Mouse (Mus musculus): ENCODE measurements around the gene Pdzk1.

Pdzk1 gene

DNA sequence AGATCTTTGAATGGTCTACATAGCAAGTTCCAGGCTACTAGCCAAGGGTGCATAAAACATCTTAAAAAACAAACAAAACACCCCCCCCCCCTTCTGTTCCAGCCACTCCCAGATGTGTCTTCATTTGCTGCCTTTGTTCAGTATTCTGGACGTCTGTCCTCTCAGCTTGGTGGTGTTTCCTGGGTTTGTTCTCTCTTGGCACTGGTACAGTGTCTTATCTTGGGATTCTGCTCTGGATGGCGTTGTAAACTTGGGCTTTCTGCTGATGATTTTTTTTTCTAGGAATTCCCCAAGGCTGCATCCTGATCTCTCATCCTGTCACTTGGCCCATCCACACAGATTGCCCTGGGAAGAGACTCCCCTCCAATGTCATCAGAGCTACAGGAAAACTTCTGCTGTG, 7.3 kb downstream of the Pdzk1 start:
- no peak for DNase-seq (ENCODE audit: low spot score)

DNA sequence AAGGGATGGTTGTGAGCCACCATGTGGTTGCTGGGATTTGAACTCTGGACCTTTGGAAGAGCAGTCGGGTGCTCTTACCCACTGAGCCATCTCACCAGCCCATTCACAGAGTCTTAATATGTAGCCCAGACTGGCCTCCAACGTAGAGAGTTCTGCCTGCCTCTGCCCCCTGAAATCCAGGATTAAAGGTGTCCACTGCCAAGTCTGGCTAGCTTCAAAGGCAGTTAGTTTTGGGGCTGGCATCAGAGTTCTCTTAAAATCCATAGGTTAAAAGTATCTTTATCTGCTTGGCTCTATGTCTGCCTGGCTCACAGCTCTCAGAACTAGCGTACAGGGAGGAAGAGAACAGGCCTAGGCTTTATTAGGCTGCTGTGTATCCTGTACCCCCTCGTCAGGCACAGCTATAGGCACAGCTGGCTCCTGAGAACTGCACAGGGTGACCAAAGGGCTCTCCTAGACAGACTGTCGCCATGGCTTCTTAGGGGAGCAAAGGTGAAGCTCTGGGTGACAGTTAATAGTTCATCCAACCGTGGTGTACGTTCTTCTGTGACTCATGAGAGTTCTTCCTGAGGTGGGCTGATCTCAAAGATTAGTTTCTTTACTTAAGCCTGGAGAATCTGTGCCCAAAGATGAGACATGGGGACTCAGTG, 10.0 kb downstream of the Pdzk1 start:
- no peak for DNase-seq (ENCODE audit: low spot score)

DNA sequence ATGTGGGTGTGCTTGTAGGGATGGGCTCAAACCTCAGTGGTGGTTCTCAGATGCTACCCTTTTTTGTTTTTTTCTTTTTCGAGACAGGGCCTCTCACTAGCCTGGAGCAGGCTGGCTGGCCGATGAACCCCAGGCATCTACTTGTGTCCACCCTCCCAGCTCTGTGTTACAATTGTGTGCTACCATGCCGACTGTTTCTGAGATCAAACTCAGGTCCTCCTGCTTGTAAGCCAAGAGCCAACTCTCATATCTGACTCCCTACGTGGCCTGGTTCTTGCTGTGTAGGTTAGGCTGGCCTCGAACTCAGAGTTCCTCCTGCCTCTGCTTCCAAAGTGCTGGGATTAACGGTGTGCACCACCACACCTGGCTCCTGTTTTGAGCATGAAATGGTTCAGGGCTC, 16.1 kb downstream of the Pdzk1 start:
- no peak for DNase-seq (ENCODE audit: low spot score)

DNA sequence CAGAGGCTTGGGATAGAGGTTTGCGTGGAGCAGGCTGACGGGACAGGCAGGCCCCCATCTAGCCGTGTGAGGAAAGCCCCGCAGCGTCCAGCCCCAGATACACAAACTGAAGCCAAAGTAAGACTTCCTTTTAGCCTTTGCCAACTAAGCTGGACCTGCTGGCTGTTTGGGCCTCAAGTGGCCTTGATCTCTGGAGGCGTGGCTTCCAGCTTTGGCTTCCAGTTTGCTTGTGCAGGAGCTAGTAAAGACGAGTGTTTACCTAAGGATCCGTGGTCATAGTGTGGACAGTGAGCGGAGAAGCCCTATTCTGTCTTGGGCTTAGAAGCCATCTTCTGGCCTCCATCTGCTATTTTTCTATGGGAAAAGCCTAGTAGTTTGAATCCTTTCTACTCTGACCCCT, 16.7 kb downstream of the Pdzk1 start:
- DNase-seq (ENCODE audit: low spot score) = no peak

DNA sequence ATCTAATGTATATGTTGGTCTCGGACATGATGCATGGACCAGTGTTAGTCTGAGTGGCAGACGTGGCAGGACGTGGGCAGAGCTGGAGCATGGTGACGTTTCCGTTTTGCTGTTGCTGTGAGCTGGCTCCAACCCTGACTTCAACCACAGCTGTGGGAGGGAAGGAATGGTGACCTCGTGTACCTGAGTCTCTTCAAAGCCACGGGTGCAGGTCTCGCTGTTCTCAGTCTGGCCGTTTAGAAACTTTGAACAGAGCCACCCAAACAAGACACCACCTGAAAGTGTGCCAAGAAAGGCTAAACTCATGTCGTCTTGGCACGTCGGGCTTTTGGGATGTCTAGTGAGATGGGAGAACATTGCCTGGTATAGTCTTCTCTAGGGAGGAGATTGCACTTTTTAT, 17.9 kb downstream of the Pdzk1 start:
- DNase-seq (ENCODE audit: low spot score) = no peak

DNA sequence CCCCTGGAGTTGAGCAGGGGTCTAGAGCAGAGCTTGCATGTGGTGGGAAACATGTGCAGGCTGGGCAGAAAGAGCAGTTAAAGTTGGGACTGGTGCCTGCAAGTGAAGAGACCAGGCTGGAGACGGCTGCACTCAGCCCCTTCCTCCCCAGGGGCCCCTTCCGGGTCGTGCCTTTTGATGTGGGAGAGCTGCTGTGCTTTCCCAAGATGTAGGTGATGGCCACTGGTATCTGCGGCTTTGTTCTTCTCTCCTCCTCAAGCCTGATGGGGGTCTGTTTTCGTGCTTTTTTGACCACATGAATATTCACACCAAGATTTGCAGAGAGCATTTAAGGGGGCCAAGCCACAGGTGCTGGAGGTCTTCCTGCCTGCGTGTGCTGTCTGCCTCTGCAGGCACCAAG, 18.6 kb downstream of the Pdzk1 start:
- DNase-seq (ENCODE audit: low spot score) = no peak

DNA sequence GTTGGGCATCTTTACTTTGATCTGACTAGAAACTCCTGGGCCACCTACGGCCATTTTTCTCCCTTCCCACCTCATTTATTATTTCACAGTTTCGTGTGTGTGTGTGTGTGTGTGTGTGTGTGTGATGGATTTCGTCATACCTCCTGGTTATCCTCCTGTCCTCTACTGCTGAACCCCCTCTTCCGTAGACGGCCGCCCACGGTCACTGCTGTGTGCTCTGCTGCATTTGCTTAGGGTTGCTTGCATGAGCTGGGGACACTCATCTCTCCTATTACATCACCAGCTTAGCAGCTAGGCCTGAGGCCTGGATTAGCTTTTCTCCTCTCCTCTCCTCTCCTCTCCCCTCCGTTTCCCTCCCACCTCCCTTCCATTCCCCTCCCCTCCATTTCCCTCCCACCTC, 19.4 kb downstream of the Pdzk1 start:
- no peak for DNase-seq (ENCODE audit: low spot score)

DNA sequence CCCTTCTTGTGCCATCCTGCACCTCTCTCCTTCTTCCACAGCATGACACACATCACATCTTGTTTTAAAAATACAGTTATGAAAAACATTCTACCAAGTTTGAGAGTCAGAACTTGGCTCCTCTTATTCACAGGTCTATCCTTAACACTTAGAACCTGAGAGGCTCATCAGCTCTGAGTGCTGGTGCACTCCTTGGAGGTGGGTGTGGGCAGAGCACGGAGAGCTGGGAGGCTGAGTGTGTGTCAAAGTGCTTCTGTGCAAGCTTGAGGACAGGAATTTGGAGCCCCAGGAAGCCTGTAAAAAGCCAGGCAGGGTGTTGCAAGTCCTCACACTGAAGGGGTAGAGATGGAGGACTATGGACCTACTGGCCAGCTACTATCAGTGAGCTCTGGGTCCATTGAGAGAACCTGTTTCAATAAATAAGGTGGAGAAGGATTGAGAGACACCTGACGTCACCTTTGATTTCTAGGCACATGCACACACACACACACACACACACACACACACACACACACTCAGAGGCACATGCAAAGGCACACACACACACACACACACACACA, 20.2 kb downstream of the Pdzk1 start:
- no peak for DNase-seq (ENCODE audit: low spot score)

DNA sequence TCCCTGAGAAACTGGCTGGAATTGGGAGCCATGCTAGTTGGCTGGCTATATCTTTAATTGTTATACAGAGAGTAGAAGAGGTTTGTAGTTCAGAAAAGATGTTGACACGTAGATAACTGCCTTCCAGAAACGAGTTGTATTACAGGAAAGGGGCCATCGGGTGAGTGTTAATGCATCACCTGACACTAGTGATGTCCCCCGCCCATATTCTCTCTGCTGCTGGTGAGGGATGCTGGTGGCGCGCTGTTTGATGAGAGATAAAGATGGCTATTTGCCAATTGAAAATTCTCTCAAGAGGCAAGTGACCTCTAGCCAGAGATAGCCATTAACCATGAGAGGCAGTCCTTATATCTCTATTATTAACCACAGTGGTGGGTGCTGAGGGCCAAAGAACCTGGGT, 23.5 kb downstream of the Pdzk1 start:
- no peak for DNase-seq (ENCODE audit: low spot score)

DNA sequence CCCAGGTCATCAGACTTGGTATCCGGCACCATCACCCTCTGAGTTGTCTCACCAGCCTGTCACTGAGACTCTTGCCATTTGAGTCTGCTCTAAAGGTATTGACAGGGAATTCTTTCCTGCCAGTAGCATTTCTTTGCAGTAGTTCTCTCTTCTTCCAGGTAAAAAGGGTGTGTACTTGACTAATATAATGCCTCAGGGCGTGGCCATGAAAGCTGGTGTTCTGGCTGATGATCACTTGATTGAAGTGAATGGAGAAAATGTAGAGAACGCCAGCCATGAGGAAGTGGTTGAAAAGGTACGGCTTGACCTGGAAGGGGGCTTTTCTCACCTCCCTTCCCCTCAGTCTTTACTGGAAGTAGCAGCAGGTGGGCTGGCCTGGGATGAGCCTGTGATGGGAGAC, 25.3 kb downstream of the Pdzk1 start:
- DNase-seq (ENCODE audit: low spot score) = no peak

DNA sequence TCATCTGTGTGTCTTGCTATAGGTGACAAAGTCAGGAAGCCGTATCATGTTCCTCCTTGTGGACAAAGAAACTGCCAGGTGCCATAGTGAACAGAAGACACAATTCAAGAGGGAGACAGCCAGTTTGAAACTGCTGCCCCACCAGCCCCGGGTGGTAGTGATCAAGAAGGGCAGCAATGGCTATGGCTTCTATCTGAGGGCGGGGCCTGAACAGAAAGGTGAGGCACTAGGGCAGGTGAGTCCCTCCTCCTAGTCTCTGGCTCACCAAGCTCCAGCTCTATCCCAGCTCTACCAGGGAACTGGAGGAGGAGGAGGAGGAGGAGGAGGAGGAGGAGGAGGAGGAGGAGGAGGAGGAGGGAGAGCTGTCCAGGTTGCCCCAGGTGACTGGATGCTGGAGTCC, 26.7 kb downstream of the Pdzk1 start:
- no peak for DNase-seq (ENCODE audit: low spot score)

DNA sequence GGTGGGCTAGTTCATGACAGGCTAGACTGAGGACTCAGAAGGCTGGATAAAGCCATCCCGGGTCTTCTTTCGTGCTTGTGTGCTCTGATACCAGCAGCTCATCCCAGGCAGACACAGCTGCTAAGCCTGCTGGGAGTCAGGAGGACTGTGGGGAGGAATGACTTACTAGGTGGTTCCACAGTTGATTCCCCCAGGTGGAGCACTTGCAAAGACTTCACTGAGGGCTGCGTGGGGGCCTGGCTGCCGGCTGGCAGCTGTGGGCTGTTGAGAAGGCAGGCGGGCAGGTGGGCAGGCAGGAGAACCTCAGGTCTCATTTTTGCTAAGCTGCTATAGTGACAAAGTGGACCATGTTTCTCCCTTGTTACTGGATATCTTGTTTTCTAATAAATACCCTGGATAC, 31.4 kb downstream of the Pdzk1 start:
- no peak for DNase-seq (ENCODE audit: low spot score)

DNA sequence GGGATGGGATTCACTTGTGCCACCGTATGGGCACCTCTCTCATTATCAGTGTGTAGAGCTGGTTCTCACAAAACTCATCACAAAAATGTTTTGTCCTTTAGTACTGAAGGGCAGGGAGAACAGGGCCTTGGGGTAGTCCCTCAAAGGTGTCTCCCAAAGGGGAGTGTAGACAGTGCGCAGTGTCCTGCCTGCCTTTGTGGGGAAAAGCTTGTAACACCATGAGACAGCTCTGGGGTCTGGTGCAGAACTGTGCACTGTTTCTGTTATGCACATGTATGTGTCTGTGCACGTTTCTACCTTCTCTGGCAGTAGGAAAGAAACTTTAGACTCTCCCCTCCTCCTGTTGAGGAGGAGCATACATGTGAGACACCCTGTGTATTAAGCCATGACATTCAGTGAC, 38.8 kb downstream of the Pdzk1 start:
- no peak for DNase-seq (ENCODE audit: low spot score)

DNA sequence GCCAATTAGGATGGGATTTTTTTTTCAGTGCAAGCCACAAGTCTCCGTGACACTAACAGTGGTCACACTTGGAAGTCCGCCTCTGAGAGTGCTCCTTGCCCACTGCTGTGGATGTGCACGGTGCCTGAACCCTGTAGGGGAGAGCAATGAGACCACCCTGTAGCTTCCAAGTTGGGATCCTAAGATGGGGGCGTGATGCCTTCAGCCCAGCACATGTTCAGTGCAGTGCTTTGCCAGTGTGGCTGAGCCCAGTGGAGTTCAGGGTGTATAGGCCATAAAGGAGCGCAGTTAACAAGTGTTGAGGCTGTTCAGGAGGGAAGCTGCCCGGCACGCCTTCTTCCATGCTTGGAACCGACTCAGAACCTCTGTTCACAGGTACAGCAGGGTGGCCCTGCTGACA, 39.5 kb downstream of the Pdzk1 start:
- no peak for DNase-seq (ENCODE audit: low spot score)

DNA sequence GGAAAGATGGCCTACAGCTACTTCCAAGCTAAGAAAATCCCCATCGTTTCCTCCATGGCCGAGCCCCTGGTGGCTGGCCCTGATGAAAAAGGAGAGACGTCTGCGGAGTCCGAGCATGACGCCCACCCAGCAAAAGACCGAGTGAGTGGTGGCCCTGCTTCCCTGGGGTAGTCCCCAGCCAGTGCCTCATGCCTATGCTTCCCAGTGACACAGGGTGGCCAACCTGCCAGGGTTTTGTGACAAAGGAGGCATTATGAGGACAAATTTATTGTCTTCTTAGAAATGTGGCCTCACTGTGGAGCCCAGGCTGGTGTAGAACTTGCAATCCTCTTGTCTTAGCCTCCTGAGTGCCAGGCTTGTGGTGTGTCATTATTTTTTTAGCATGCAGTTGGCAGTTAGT, 40.0 kb downstream of the Pdzk1 start:
- no peak for DNase-seq (ENCODE audit: low spot score)

DNA sequence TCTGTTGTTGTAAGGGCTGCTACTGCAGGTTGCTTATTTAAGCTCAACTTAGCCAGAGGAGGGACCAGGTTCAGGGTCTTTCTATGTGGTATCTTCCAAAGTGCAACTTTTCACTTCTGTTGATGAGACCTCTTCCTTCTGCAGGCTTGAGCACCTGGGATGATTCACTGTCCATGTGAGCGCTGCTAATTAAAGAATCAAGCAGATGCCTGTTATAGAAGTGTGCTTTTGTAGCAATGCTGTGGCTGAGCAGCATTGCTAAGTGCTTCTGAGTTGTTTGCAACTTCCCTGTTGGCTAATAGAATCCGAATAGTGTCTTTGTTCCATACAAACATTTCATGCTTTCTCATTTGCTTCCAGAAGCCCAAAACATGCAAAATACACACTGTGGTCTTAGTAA, 41.2 kb downstream of the Pdzk1 start:
- no peak for DNase-seq (ENCODE audit: low spot score)

DNA sequence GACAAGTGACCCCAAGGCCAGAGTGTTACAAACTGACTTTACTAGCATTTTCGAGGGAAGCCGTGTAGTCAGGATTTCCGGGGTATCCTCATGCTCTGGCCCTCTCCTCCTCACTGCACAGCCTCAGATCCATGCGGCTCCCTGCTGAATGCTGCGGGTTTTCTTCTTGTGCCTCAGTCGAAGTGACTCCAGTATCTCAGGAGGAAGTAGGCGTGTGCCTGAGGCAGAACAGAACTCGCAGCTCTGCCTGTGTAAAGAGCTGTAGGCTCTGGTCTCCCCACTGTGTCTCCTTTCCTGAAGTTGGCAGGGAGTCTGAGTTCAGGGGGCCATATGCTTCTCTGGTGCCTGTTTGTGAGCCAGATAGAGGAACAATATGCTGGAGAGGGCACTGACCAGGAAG, 42.0 kb downstream of the Pdzk1 start:
- DNase-seq (ENCODE audit: low spot score) = no peak

DNA sequence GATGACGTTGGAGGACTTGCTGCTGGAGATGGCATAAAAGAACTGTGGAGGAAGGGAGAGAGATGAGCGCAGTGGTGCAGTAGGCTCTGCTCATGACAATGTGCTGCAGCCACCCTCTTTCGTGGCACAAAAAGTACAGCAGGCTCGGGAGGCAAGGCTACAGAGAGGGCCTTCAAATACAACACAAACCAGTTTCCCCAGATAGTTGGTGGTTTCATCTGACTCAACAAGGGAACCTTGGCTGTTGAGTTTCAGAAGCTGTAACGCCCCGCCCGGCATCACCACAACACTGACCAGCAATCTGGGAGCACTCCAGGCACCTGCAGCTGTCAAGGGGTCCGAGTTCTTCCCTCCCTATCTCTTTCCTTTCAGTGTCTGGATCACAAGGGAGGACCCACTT, 43.4 kb downstream of the Pdzk1 start:
- DNase-seq (ENCODE audit: low spot score) = no peak

DNA sequence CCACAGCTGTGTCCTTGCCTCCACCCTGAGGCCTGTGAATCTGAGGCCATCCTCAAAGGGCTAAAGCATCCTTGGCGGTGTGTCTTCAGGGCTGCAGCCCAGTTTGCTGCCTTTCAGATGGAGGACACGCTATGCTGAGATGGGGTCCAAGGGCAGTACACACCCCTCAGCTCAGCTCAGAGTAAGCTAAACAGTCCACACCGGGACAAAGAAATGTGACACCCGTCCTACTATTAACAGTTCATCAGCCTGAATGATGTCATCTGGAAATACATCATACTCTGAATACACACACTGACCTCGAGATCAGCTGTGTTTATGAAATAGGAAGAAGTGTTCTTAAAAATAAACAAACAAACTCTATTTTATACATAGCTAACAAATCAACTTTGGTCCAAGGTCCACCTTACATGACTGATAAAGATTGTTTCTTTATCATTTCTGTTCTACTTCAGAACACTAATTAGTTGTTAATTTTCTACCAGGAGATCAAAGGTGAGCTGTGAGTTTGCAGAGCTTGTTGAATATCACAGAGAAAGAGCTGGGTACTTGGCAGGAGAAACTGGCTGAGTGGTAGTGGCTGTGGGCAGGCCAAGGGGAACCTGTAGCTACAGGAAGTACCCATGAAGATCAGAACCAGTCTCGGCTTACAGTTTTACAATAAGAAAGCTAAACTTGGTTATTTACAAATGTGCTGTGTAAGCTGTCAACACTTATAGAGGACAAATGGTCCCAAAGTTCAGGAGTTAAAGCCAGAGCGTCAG, 45.9 kb downstream of the Pdzk1 start:
- no peak for DNase-seq (ENCODE audit: low spot score)

DNA sequence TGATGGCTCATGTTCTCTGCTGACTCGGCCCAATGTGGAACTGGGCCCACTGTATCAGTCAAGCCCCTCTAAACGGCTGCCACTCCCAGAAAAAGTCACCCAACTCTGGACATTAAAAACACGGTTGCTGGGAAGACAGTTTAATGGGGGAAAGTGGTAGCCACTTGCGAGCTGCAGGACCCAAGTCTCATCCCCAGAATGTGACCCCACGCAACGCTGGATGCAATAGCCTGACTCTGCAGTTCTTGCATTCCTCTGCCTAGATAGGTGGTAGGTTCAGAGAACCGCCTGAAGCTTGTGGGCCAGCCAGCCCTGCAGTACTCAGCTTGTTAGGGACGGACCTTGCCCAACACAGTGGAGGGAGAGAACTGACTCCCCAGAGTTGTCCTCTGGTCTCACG, 50.5 kb downstream of the Pdzk1 start:
- no peak for DNase-seq (ENCODE audit: low spot score)

DNA sequence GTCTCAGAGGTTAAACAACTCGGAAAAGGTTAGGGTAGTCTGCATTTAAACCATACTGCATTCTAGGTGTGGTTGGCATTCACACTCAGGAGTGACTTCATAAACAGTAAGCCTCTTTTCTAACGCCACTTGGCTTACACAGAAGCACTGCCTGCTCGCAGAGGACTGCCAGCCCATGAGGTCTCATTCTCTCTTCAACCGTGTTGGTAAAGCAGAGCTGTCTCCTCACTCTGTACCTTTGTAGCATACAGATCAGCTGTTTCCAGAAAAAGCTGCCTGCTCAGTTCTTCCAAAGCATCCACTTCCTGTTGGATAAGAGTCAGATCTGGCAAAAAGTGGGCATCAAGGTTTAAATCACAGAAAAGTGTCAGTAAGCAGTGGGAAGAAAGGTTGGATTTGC, 51.3 kb downstream of the Pdzk1 start:
- DNase-seq (ENCODE audit: low spot score) = no peak

DNA sequence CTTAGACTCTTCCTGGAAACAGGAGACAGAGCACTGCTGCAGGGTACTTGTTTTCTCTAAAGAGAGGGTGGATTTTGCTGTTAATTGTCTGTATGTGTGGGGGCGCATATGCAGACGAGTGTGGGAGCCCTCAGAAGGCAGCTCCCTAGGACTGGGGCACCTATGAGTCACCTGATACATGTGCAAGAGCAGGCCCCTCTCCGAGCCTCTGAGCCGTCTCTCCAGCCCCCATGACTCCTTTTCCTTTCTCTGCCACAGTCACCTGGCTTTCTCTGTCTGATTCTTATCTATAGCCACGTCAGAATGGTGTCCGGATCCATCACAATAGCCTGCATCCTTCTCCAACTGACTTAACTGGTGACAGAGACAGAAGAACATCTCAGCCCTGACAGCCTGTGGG, 52.5 kb downstream of the Pdzk1 start:
- DNase-seq (ENCODE audit: low spot score) = no peak

DNA sequence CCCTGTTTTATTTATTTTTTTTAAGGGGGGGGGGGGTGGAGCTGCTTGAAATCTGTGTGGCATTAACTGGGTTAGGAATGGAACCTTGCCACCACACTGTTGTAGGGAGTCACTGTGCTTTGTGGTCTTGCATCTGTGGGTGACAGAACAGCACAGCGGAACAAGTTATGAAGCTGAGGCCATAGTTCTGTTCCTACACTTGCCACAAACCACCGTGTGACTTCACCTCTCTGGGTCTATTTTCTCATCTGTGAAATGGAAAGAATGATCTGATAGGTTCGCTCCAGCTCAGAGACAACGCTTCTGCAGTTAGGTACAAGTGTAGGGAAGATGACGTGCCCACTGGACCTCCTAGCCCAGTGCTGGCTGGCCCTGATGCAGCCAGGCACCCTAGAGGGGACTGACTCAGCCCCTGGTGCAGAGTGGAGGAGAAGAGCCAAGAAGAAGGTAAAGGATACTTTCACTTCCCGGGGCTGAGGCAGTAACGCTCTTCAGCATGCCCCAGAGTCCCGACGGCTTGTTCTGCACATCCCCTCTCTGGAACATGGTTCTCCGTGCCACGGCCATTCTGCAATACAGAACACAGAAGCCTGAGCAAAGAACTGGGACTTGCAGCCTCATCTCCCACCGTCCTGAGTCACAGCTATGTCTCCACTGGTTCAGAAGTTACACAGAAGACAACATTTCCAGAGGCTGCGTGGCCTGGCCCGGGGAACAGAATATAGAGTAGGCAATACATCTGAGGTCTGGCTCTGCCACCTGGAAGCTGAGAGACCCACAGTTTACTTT, 53.2 kb downstream of the Pdzk1 start:
- DNase-seq (ENCODE audit: low spot score) = no peak
